In the genomic region with DNA sequence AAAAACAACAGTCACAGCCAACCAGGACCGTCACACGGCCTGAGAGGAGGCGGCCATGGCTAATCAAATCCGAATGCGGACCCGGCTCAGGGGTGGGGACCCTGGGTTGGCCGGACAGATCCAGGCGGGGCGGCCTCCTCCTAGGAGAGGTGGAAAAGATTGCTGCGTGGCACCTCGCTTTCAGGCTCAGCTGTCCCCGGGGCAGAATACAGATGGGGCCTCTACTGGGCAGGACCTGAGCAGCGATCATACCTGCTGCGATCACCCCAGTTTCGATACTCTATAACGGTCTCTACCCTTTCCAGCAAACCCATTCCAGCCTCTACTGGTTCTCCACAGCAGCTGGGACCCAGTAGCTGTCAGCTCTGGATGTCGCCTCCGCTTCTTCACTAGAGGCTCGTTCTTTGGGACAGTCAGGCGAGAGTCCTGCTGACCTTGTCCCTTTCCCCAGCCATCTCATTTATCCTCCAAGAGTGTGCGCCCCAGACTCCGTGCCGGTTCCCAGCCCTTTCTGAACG, we compare ENCODE assay signal across 8 mouse cellular contexts. TPM values are rescaled to one million over a fixed set of nuclear protein-coding genes. Genes with fewer than 3 reads are reported as not detected.
DNase-seq lines count a peak whose midpoint lies in the region; ATAC-seq and TF ChIP-seq lines count a peak whose summit lies in the region.

No protein-coding gene starts in this region.

- peak; percentile 29 for ATAC-seq in hindbrain, embryonic 16.5 days

- no peaks in the 10 kb centered on the region; the same call in 1 of the 2 replicates for H3K4me1 ChIP-seq in bone marrow, adult 2 months (ENCODE audit: control insufficient read depth, insufficient read depth, low read length)
- peaks cover 22% of the 10 kb centered on the region for H3K4me1 ChIP-seq in hindbrain, embryonic 16.5 days (ENCODE audit: control insufficient read depth, insufficient read depth, low read depth, low read length)
- H3K4me1 ChIP-seq in small intestine, adult 2 months (ENCODE audit: control insufficient read depth, insufficient read depth, insufficient read length, low read length), result peaks cover 18% of the 10 kb centered on the region

- peak overlapping the region; percentile 20; the same call in 1 of the 2 replicates for H3K27ac ChIP-seq in bone marrow, adult 2 months (ENCODE audit: control insufficient read depth, insufficient read depth, low read depth, low read length, poor library complexity)
- H3K27ac ChIP-seq in hindbrain, embryonic 16.5 days (ENCODE audit: low read depth, low read length), result no peak overlapping the region
- H3K27ac ChIP-seq in small intestine, adult 2 months (ENCODE audit: insufficient read depth, low read depth, low read length), result peak overlapping the region; percentile 83

- H3K36me3 ChIP-seq in hindbrain, embryonic 16.5 days (ENCODE audit: control insufficient read depth, insufficient read depth, low read length), result no peaks in the 10 kb centered on the region
- no peaks in the 10 kb centered on the region for H3K36me3 ChIP-seq in small intestine, adult 2 months (ENCODE audit: control insufficient read depth, insufficient read depth, low read length)

- H3K27me3 ChIP-seq in hindbrain, embryonic 16.5 days (replicated peaks; ENCODE audit: control insufficient read depth, insufficient read depth, low read length), result peaks cover 11% of the 10 kb centered on the region
- 0 out of 2 replicates have a peak, but pooled peaks cover 2% of the 10 kb centered on the region for H3K27me3 ChIP-seq in small intestine, adult 2 months (ENCODE audit: control insufficient read depth, insufficient read depth, low read length)

- peak; percentile 66 for DNase-seq in Muller cell, postnatal 12 days (ENCODE audit: inconsistent ontology term)
- DNase-seq in gastrocnemius, postnatal 10 days, result peak; percentile 58
- peak; percentile 43 to 56 for DNase-seq in lung, adult 18-20 months
- DNase-seq in ovary, postnatal 10 days (ENCODE audit: low spot score), result no peak
- no peak for DNase-seq in layer of hippocampus, adult 9-11 months

- H3K4me2 ChIP-seq in hindbrain, embryonic 16.5 days (ENCODE audit: low read length), result peak overlapping the region; percentile 97

- no peaks in the 10 kb centered on the region for H3K9me3 ChIP-seq in hindbrain, embryonic 16.5 days (ENCODE audit: control insufficient read depth, low read length)

- WGBS in bone marrow, adult 2 months, result 13% methylated on average over 24 of the region's 24 CpGs
- 1% methylated on average over 24 of the region's 24 CpGs for WGBS in hindbrain, embryonic 16.5 days
- WGBS in small intestine, adult 2 months, result 5% methylated on average over 24 of the region's 24 CpGs

- no peak for TF ChIP-seq POLR2A in bone marrow, adult 2 months (IDR thresholded peaks at IDR 0.05; ENCODE audit: borderline replicate concordance, control insufficient read depth, low read depth, low read length)
- no peak for TF ChIP-seq POLR2A in small intestine, adult 2 months (IDR thresholded peaks at IDR 0.05; ENCODE audit: low read depth, low read length)

- peak overlapping the region; percentile 74 for H3K9ac ChIP-seq in hindbrain, embryonic 16.5 days (ENCODE audit: low read depth, low read length)

- H3K4me3 ChIP-seq in bone marrow, adult 2 months (replicated peaks; ENCODE audit: control insufficient read depth, low read depth, low read length), result peak overlapping the region; percentile 63
- H3K4me3 ChIP-seq in hindbrain, embryonic 16.5 days (ENCODE audit: low read length), result peak overlapping the region; percentile 59
- peak overlapping the region; percentile 74 for H3K4me3 ChIP-seq in small intestine, adult 2 months (ENCODE audit: low read depth, low read length)

- TF ChIP-seq CTCF in bone marrow, adult 2 months (IDR thresholded peaks at IDR 0.05; ENCODE audit: control insufficient read depth, insufficient read depth, low read length), result no peak
- no peak for TF ChIP-seq CTCF in small intestine, adult 2 months (IDR thresholded peaks at IDR 0.05; ENCODE audit: extremely low read depth, insufficient read length, insufficient replicate concordance, low read depth, low read length)

RNA-seq across cellular contexts. Expression of a gene that starts 1.8 kb away (rescaled TPM):
- polyA plus RNA-seq in bone marrow, adult 2 months (2011; ENCODE audit: insufficient read depth, insufficient read length, low replicate concordance, missing spikeins), result 0.86 and 5.0 TPM in 2 replicates
- total RNA-seq in gastrocnemius, postnatal 10 days (2021), result 10 to 100 TPM in 1 of 2 experiments, 1 to 10 TPM in 1; 7.3 to 14.3 TPM
- polyA plus RNA-seq in hindbrain, embryonic 16.5 days (2015; fragmentation: Nextera tagmentation; extraction: Ambion mirVana), result 11.7 and 12.2 TPM in 2 replicates
- polyA plus RNA-seq in small intestine, adult 2 months (2012; rRNA removed), result 55.0 and 119 TPM in 2 replicates

Comparison
In these comparisons a context has a peak if more than half of its experiments do, and no peak if none do; other contexts are left out.
1. DNase-seq: peak in Muller cell, postnatal 12 days (single experiment), gastrocnemius, postnatal 10 days (single experiment) and lung, adult 18-20 months (2 of 2); none in ovary, postnatal 10 days (single experiment) and layer of hippocampus, adult 9-11 months (single experiment).
2. Peak in every context shown above with its lines, with median percentiles within 50 percentile points of each other: H3K4me3 ChIP-seq.